Mouse (Mus musculus) kidney, postnatal 0 days (tissue): ENCODE results near the gene Erc2. TPM values are rescaled to one million over a fixed set of nuclear protein-coding genes. Genes with fewer than 3 reads are reported as not detected.

Experiments used
- ATAC-seq: fragments of 200-750 bp; cut with Nextera tagmentation; replicated peaks from 2 replicates; pipeline ENCODE4 v1.8.0; 2017; ENCODE audit warnings: low read depth, moderate number of reproducible peaks, moderate TSS enrichment, moderate library complexity; ENCODE audit not compliant: low FRiP score
- DNase-seq: peaks from one replicate; pipeline ENCODE4 v3.0.0-alpha.2; 2016; ENCODE audit warnings: low spot score
- H3K27ac ChIP-seq: fragments of 300-500 bp; sonication (generic); 2 replicates; pipeline ENCODE4 v1.5.1; 2014; ENCODE audit warnings: mild to moderate bottlenecking
- H3K27me3 ChIP-seq: fragments of 300-500 bp; sonication (generic); 2 replicates; pipeline ENCODE4 v1.6.1; 2014; ENCODE audit warnings: low read length, mixed read lengths; ENCODE audit not compliant: insufficient read depth
- H3K36me3 ChIP-seq: fragments of 300-500 bp; sonication (generic); 2 replicates; pipeline ENCODE4 v1.6.1; 2014; ENCODE audit warnings: low read length, mixed read lengths; ENCODE audit not compliant: insufficient read depth
- H3K4me1 ChIP-seq: fragments of 300-500 bp; sonication (generic); replicated peaks from 2 replicates; pipeline ENCODE4 v1.6.1; 2014; ENCODE audit warnings: antibody characterized with exemption, low read length, mixed read lengths; ENCODE audit not compliant: insufficient read depth
- H3K4me2 ChIP-seq: fragments of 300-500 bp; sonication (generic); 2 replicates; pipeline ENCODE4 v1.6.1; 2014; ENCODE audit warnings: mild to moderate bottlenecking, low read length, moderate library complexity, mixed read lengths
- H3K4me3 ChIP-seq: fragments of 300-500 bp; sonication (generic); replicated peaks from 2 replicates; pipeline ENCODE4 v1.5.1; 2014; ENCODE audit warnings: low read depth, low read length
- H3K9ac ChIP-seq: fragments of 300-500 bp; sonication (generic); 2 replicates; pipeline ENCODE4 v1.6.1; 2014; ENCODE audit warnings: low read depth, low read length
- H3K9me3 ChIP-seq: fragments of 300-500 bp; sonication (generic); replicated peaks from 2 replicates; pipeline ENCODE4 v1.6.1; 2016; ENCODE audit warnings: low read length, inconsistent platforms, mixed read lengths
- CTCF ChIP-seq: IDR thresholded peaks from 2 replicates; pipeline ENCODE4 v1.5.1; 2016; ENCODE audit warnings: antibody characterized with exemption, low read depth, mild to moderate bottlenecking, moderate library complexity
- WGBS: fragments of 180-500 bp; shearing (Covaris S2); extraction: QIAGEN DNeasy Blood & Tissue Kit; methylation state at CpG from one replicate; pipeline ENCODE4 v1.1.7; 2014; 5-methylcytosine and 5-hydroxymethylcytosine counted together
- polyA plus RNA-seq: library from polyadenylated mRNA; unstranded; fragments of >200 nt; fragmentation: Nextera tagmentation; extraction: Ambion mirVana; gene quantifications from 2 replicates; pipeline ENCODE4 v1.2.1, GENCODE M21; 2015

Gene Erc2
- polyA plus RNA-seq, 1 experiment from 2014 or later, result 6.8 TPM

DNA sequence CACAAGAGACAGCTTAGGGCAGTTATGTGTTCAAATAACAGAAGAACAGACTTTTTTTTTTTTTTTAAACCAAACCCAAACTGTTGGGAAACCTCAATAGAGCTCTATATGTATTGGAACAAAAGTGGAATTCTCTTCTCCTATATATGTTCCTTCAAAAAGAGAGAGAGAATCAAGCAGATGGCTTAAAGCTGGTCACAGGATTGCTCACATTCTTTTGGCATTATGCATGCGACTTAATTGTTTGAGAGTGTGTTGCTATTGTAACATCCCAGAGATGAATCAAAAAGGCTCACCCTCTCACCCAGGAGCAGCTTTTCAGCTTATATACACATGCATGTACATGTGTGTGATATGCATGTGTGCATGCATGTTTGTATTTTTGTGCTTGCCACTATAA lies 903.3 kb downstream of the Erc2 start:
- no peak overlapping the region for H3K9ac ChIP-seq
- DNase-seq (no peak), ATAC-seq (no peak)
- WGBS, result 77% methylated on average over 1 of the region's 1 CpGs
- no peaks in the 10 kb centered on the region for H3K9me3 ChIP-seq
- TF ChIP-seq CTCF, result no peak
- no peaks in the 10 kb centered on the region for H3K4me1 ChIP-seq
- no peak overlapping the region for H3K27ac ChIP-seq
- 0 out of 2 replicates have a peak, but pooled peaks cover 7% of the 10 kb centered on the region for H3K36me3 ChIP-seq
- H3K4me2 ChIP-seq, result no peak overlapping the region
- H3K4me3 ChIP-seq, result no peak overlapping the region
- H3K27me3 ChIP-seq, result no peaks in the 10 kb centered on the region

Other genes starting within 250 kb of the Erc2 start
- 9.5 and 9.7 TPM in 2 replicates for gene Fam208a, start 193.6 kb upstream of the Erc2 start, polyA plus RNA-seq
- 8.5 and 9.0 TPM in 2 replicates for gene Ccdc66, start 114.0 kb upstream of the Erc2 start, polyA plus RNA-seq